Mouse (Mus musculus) forebrain, postnatal 0 days (tissue): ENCODE results near the gene Adgrb3. TPM values are rescaled to one million over a fixed set of nuclear protein-coding genes. Genes with fewer than 3 reads are reported as not detected.

Experiments used
- ATAC-seq: fragments of 200-750 bp; cut with Nextera tagmentation; 2 replicates; pipeline ENCODE4 v1.8.0; 2017; ENCODE audit warnings: mild to moderate bottlenecking, moderate library complexity
- DNase-seq: peaks from one replicate; pipeline ENCODE4 v3.0.0-alpha.2; 2015
- H3K27ac ChIP-seq: fragments of 300-500 bp; sonication (generic); 2 replicates; pipeline ENCODE4 v1.5.1; 2014; ENCODE audit warnings: low read depth, mild to moderate bottlenecking, antibody characterized with exemption, low read length, moderate library complexity, mixed read lengths
- H3K27me3 ChIP-seq: fragments of 300-500 bp; sonication (generic); 2 replicates; pipeline ENCODE4 v1.6.1; 2014; ENCODE audit warnings: mild to moderate bottlenecking, low read length, mixed read lengths; ENCODE audit not compliant: insufficient read depth
- H3K36me3 ChIP-seq: fragments of 300-500 bp; sonication (generic); 2 replicates; pipeline ENCODE4 v1.6.1; 2014; ENCODE audit warnings: mild to moderate bottlenecking, moderate library complexity; ENCODE audit not compliant: insufficient read depth
- H3K4me1 ChIP-seq: fragments of 300-500 bp; sonication (generic); 2 replicates; pipeline ENCODE4 v1.6.1; 2014; ENCODE audit warnings: antibody characterized with exemption; ENCODE audit not compliant: insufficient read depth
- H3K4me2 ChIP-seq: fragments of 300-500 bp; sonication (generic); 2 replicates; pipeline ENCODE4 v1.6.1; 2014; ENCODE audit warnings: low read depth, mild to moderate bottlenecking, moderate library complexity
- H3K4me3 ChIP-seq: fragments of 300-500 bp; sonication (generic); 2 replicates; pipeline ENCODE4 v1.5.1; 2014; ENCODE audit warnings: low read depth, low read length, mixed read lengths
- H3K9ac ChIP-seq: fragments of 300-500 bp; sonication (generic); 2 replicates; pipeline ENCODE4 v1.6.1; 2014; ENCODE audit warnings: mild to moderate bottlenecking
- H3K9me3 ChIP-seq: fragments of 300-500 bp; sonication (generic); 2 replicates; pipeline ENCODE4 v1.6.1; 2016; ENCODE audit warnings: low read length
- CTCF ChIP-seq: sonication (generic); IDR thresholded peaks from 2 replicates; pipeline ENCODE4 v1.5.1; 2016; ENCODE audit warnings: antibody characterized with exemption, control low read depth, low read depth
- WGBS: fragments of 180-500 bp; shearing (Covaris S2); extraction: QIAGEN DNeasy Blood & Tissue Kit; methylation state at CpG from one replicate; pipeline ENCODE4 v1.1.7; 2014; 5-methylcytosine and 5-hydroxymethylcytosine counted together
- polyA plus RNA-seq: library from polyadenylated mRNA; unstranded; fragments of >200 nt; fragmentation: Nextera tagmentation; extraction: Ambion mirVana; gene quantifications from 2 replicates; pipeline ENCODE4 v1.2.1, GENCODE M21; 2015
- total RNA-seq: library from RNA; depleted of rRNA; stranded (reverse); fragments of >200 nt; gene quantifications from 2 replicates; pipeline ENCODE4 v1.2.3, GENCODE M21; 2014

Gene Adgrb3
- total and polyA plus RNA-seq, 2 experiments from 2014 or later: 59.3 to 106 TPM

- Histone ChIP-seq H3K27me3 (no peaks in the 10 kb centered on the region), H3K4me2 (no peak overlapping the region), H3K9me3 (no peaks in the 10 kb centered on the region), H3K9ac (no peak overlapping the region), H3K4me3 (no peak overlapping the region), H3K36me3 (no peaks in the 10 kb centered on the region), H3K4me1 (peaks cover 14% of the 10 kb centered on the region; the same call in 1 of the 2 replicates), H3K27ac (no peak overlapping the region)
- 13% methylated on average over 5 of the region's 5 CpGs for WGBS
- ATAC-seq (no peak), DNase-seq (no peak)
- TF ChIP-seq CTCF: no peak
Measured at GRCm38 (mm10) chr1:25088010-25088719, 741.3 kb downstream of the Adgrb3 start.

- Histone ChIP-seq H3K36me3 (no peaks in the 10 kb centered on the region), H3K9ac (no peak overlapping the region), H3K27me3 (no peaks in the 10 kb centered on the region), H3K4me2 (peak overlapping the region; percentile 21), H3K4me1 (peaks cover 14% of the 10 kb centered on the region; the same call in 1 of the 2 replicates), H3K9me3 (no peaks in the 10 kb centered on the region), H3K4me3 (no peak overlapping the region), H3K27ac (peak overlapping the region; percentile 76)
- WGBS: 32% methylated on average over 14 of the region's 14 CpGs
- ATAC-seq (peak; percentile 88), DNase-seq (peak; percentile 76)
- peak; percentile 29 for TF ChIP-seq CTCF
Measured at GRCm38 (mm10) chr1:25085616-25086372, 743.7 kb downstream of the Adgrb3 start.

- DNase-seq (peak; percentile 74), ATAC-seq (peak; percentile 82)
- Histone ChIP-seq H3K9ac (no peak overlapping the region), H3K36me3 (no peaks in the 10 kb centered on the region), H3K4me3 (no peak overlapping the region), H3K27me3 (no peaks in the 10 kb centered on the region), H3K4me2 (no peak overlapping the region), H3K27ac (peak overlapping the region; percentile 42), H3K9me3 (no peaks in the 10 kb centered on the region), H3K4me1 (peaks cover 10% of the 10 kb centered on the region; the same call in 1 of the 2 replicates)
- TF ChIP-seq CTCF: no peak
- 49% methylated on average over 8 of the region's 8 CpGs for WGBS
Measured at GRCm38 (mm10) chr1:25082377-25082776, 747.1 kb downstream of the Adgrb3 start.

GRCm38 (mm10) chr1:25081265-25081849 lies 748.1 kb downstream of the Adgrb3 start:
- Histone ChIP-seq H3K4me1 (peaks cover 10% of the 10 kb centered on the region; the same call in 1 of the 2 replicates), H3K9me3 (no peaks in the 10 kb centered on the region), H3K27me3 (no peaks in the 10 kb centered on the region), H3K36me3 (no peaks in the 10 kb centered on the region), H3K27ac (no peak overlapping the region), H3K4me2 (no peak overlapping the region), H3K9ac (no peak overlapping the region), H3K4me3 (no peak overlapping the region)
- no peak for DNase-seq
- WGBS: 69% methylated on average over 4 of the region's 4 CpGs
- ATAC-seq: no peak
- TF ChIP-seq CTCF: no peak

GRCm38 (mm10) chr1:25079395-25079794 lies 750.1 kb downstream of the Adgrb3 start:
- no peak overlapping the region for H3K4me3 ChIP-seq
- ATAC-seq: no peak
- no peaks in the 10 kb centered on the region for H3K9me3 ChIP-seq
- no peak for TF ChIP-seq CTCF
- H3K4me1 ChIP-seq: no peaks in the 10 kb centered on the region; the same call in 1 of the 2 replicates
- no peak overlapping the region for H3K4me2 ChIP-seq
- no peak overlapping the region for H3K27ac ChIP-seq
- 94% methylated on average over 2 of the region's 2 CpGs for WGBS
- no peaks in the 10 kb centered on the region for H3K27me3 ChIP-seq
- DNase-seq: no peak
- H3K36me3 ChIP-seq: 0 out of 2 replicates have a peak, but pooled peaks cover 2% of the 10 kb centered on the region
- no peak overlapping the region for H3K9ac ChIP-seq

- H3K27ac ChIP-seq: no peak overlapping the region
- 0 out of 2 replicates have a peak, but pooled peaks cover 10% of the 10 kb centered on the region for H3K36me3 ChIP-seq
- H3K9ac ChIP-seq: no peak overlapping the region
- H3K4me1 ChIP-seq: no peaks in the 10 kb centered on the region
- H3K9me3 ChIP-seq: no peaks in the 10 kb centered on the region
- H3K4me2 ChIP-seq: no peak overlapping the region
- no peak for DNase-seq
- no peak overlapping the region for H3K4me3 ChIP-seq
- no peaks in the 10 kb centered on the region for H3K27me3 ChIP-seq
- WGBS: 64% methylated on average over 5 of the region's 5 CpGs
- TF ChIP-seq CTCF: no peak
- no peak for ATAC-seq
Measured at GRCm38 (mm10) chr1:25075952-25076351, 753.6 kb downstream of the Adgrb3 start.
